Mouse (Mus musculus) urinary bladder, postnatal 36 days (tissue): ENCODE results near the gene Syna.

Experiments used
- DNase-seq, 2 experiments: peaks; one replicate each; pipeline ENCODE4 v3.0.0; 2022; ENCODE audit warnings: low spot score in 2 of 2, mixed read lengths in 1 of 2

Syna gene

GRCm38 (mm10) chr5:134567445-134567844 lies 7.5 kb upstream of the Syna start:
- DNase-seq = no peak

GRCm38 (mm10) chr5:134565696-134566095 lies 5.7 kb upstream of the Syna start:
- DNase-seq = no peak

GRCm38 (mm10) chr5:134564272-134564671 lies 4.3 kb upstream of the Syna start:
- DNase-seq = no peak

GRCm38 (mm10) chr5:134560450-134561171 lies 640 bp upstream of the Syna start:
- no peak for DNase-seq

- DNase-seq = peak in 1 of 2 experiments; percentile 66
These were observed 4.4 kb downstream of the Syna start for GRCm38 (mm10) chr5:134555463-134556164.

- no peak for DNase-seq
These were observed 5.9 kb downstream of the Syna start for GRCm38 (mm10) chr5:134553951-134554546.

- peak; percentile 98 to 99 for DNase-seq
These were observed 7.6 kb downstream of the Syna start, which contains the start of gene Clip2 for GRCm38 (mm10) chr5:134552110-134552972. Gene Clip2 (minus strand): TSS chr5:134552434.

- DNase-seq = no peak
These were observed 8.5 kb downstream of the Syna start for GRCm38 (mm10) chr5:134551233-134552109.

GRCm38 (mm10) chr5:134550836-134551232 lies 9.1 kb downstream of the Syna start:
- DNase-seq = no peak

- DNase-seq = no peak
These were observed 10.3 kb downstream of the Syna start for GRCm38 (mm10) chr5:134549640-134550168.

GRCm38 (mm10) chr5:134548306-134548705 lies 11.7 kb downstream of the Syna start:
- no peak for DNase-seq

- no peak for DNase-seq
These were observed 13.2 kb downstream of the Syna start for GRCm38 (mm10) chr5:134546790-134547189.

- no peak for DNase-seq
These were observed 14.7 kb downstream of the Syna start for GRCm38 (mm10) chr5:134545242-134545629.

- DNase-seq = no peak
These were observed 15.3 kb downstream of the Syna start for GRCm38 (mm10) chr5:134544516-134545241.

- DNase-seq = peak; percentile 55 to 72
These were observed 18.3 kb downstream of the Syna start for GRCm38 (mm10) chr5:134541640-134542039.

- peak in 1 of 2 experiments; percentile 48 for DNase-seq
These were observed 19.1 kb downstream of the Syna start for GRCm38 (mm10) chr5:134540881-134541280.

GRCm38 (mm10) chr5:134539891-134540290 lies 20.1 kb downstream of the Syna start:
- DNase-seq = peak; percentile 51 to 69

- no peak for DNase-seq
These were observed 23.9 kb downstream of the Syna start for GRCm38 (mm10) chr5:134536036-134536435.

GRCm38 (mm10) chr5:134532417-134532816 lies 27.6 kb downstream of the Syna start:
- DNase-seq = no peak

- no peak for DNase-seq
These were observed 28.4 kb downstream of the Syna start for GRCm38 (mm10) chr5:134531585-134531984.
